Mouse (Mus musculus): ENCODE measurements around the gene Tcf20. TPM values are rescaled to one million over a fixed set of nuclear protein-coding genes. Genes with fewer than 3 reads are reported as not detected.
"Not testable (repeated sequence)": the region's sequence is repeated elsewhere in the genome, so short reads cannot be mapped to it uniquely, and the experiment has no call there.

Gene Tcf20
- polyA plus RNA-seq, 1 experiment from 2014 or later = 14.3 TPM

DNA sequence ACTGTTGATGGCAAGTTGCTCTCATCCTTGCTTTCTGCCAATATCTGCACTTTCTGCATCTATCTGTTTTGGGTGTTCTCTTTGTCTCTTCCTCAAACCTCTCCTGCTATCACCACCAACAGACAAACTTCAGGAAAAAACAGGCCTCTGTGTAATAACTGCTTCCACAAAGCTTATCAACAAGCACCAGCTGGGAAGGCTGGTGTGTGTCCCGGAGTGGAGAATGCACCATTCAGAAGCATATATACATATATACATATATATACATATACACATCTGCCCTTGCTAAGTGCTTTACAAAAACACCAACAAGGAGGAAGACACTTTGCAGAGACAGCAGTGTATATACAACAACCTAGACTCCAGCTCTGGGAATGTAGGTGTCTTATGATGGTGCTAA lies 177.1 kb downstream of the Tcf20 start:
- H3K9ac ChIP-seq = no peak overlapping the region
- no peak overlapping the region for H3K4me3 ChIP-seq
- H3K4me2 ChIP-seq (replicated peaks) = no peak overlapping the region
- H3K36me3 ChIP-seq = peaks cover 46% of the 10 kb centered on the region
- WGBS = 94% methylated on average over 1 of the region's 1 CpGs
- ATAC-seq (ENCODE audit: low FRiP score, low read depth) = no peak
- no peak overlapping the region for H3K27ac ChIP-seq
- H3K9me3 ChIP-seq = no peaks in the 10 kb centered on the region
- no peaks in the 10 kb centered on the region for H3K4me1 ChIP-seq
- no peaks in the 10 kb centered on the region for H3K27me3 ChIP-seq

DNA sequence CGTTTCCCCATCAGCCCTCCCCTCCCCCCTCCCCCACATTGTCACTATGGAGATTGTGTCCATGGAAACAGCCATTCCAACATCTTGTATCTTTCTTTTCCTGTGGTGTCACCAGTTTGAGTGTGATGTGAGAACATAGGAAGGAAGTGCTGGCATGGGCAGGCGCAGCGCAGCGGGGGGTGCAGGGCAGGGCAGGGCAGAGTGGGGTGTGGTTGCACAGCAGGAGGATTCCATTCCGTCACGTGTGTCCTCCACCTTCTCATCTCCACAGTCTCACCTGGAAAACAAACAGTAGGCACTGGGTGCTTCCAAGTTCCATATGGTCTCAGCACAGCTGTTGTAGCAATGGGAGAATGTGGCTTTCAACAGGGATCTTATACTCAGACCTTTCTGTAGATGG lies 178.2 kb downstream of the Tcf20 start:
- ATAC-seq (ENCODE audit: low FRiP score, low read depth) = no peak
- Histone ChIP-seq H3K27ac (no peak overlapping the region), H3K36me3 (peaks cover 45% of the 10 kb centered on the region), H3K9me3 (no peaks in the 10 kb centered on the region), H3K4me3 (no peak overlapping the region), H3K4me1 (no peaks in the 10 kb centered on the region), H3K27me3 (no peaks in the 10 kb centered on the region), H3K4me2 (replicated peaks) (no peak overlapping the region), H3K9ac (no peak overlapping the region)
- 83% methylated on average over 6 of the region's 6 CpGs for WGBS

DNA sequence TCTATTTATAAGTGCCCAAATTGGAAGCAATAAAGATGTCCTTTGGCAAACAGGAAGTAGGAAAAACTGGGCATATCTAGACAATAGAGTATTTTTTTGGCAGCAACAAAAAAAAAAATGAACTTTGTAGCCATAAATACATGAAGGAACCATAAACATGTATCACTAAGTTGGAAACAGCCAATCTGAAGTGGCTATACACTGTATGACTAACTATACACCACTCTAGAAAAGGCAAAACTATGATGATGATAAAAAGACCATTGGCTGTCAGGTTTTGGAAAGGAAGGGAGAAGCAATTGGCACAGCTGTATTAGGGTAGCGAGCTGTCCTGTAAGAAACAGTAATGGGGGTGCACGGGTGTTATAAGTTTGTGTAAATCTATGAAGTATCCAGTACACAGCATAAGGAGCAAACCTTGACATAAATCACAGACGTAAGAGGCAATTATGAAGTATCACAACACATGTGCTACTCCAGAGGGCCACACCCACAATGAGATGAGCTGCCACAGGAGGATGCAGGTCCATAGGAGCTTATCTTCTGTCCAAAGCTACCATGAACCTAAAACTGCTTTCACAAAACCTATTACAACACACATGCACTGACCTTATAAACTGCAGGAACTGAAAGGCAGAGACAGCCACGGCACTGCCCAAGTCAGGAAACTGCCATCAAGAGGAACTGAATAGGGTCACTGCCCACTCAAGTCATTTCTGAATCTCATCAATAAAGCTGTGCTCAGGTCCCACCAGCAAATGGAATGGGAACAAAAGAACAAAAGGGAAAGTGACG lies 180.5 kb downstream of the Tcf20 start:
- H3K4me2 ChIP-seq (replicated peaks) = no peak overlapping the region
- H3K9me3 ChIP-seq = no peaks in the 10 kb centered on the region
- no peaks in the 10 kb centered on the region for H3K27me3 ChIP-seq
- H3K36me3 ChIP-seq = peaks cover 26% of the 10 kb centered on the region
- ATAC-seq (ENCODE audit: low FRiP score, low read depth) = no peak
- no peak overlapping the region for H3K4me3 ChIP-seq
- no peaks in the 10 kb centered on the region for H3K4me1 ChIP-seq
- no peak overlapping the region for H3K27ac ChIP-seq
- WGBS = 79% methylated on average over 5 of the region's 5 CpGs
- 0 out of 2 replicates have a peak overlapping the region, but pooled peaks have one; percentile 26 for H3K9ac ChIP-seq

DNA sequence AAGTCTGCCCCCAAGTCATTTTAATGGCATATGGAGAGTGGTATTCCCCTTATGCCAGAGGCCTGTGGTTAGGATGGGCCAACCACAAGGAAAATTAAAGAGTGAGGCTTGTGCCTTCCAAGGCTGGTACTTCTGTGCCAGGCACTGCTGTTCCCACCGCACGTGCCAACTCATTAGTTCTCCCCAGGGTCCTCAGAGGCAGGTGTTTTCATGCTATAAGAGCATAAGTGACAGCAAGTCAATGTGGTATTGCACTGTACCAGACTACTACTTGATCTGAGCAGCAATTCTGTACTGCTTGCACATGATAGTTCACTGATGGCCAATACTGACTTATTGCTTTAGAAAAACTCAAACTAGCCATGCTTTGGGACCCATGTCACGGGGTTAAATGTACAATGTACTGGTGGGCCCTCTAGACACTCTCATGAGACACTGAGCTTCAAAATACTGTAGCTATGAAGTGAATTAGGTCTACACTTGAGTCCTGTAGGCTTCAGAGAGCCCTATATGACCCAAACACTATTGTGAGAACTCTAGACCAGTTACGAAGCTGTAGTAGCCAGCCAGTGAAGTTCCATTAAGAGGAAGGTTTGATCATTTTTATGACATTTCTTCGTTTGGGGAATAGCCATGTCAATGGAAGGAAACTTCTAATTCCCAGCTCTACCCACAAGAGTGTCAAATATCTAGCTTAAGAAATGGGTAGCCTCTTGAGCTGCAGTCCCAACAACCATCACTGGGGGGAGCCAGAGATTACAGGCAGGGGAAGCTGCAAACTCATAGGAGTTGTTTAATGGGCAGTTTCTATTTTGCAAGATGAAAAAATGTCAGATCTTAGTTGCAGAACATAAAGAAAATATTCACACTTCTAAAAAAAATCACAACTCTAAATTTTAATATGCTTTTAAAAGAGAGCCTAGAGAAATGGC lies 182.7 kb downstream of the Tcf20 start:
- ATAC-seq (ENCODE audit: low FRiP score, low read depth) = no peak
- no peak overlapping the region for H3K9ac ChIP-seq
- no peak overlapping the region for H3K27ac ChIP-seq
- WGBS = 70% methylated on average over 5 of the region's 5 CpGs
- H3K4me2 ChIP-seq (replicated peaks) = no peak overlapping the region
- no peaks in the 10 kb centered on the region for H3K9me3 ChIP-seq
- no peaks in the 10 kb centered on the region for H3K27me3 ChIP-seq
- H3K4me3 ChIP-seq = no peak overlapping the region
- peaks cover 6% of the 10 kb centered on the region for H3K36me3 ChIP-seq
- H3K4me1 ChIP-seq = no peaks in the 10 kb centered on the region

DNA sequence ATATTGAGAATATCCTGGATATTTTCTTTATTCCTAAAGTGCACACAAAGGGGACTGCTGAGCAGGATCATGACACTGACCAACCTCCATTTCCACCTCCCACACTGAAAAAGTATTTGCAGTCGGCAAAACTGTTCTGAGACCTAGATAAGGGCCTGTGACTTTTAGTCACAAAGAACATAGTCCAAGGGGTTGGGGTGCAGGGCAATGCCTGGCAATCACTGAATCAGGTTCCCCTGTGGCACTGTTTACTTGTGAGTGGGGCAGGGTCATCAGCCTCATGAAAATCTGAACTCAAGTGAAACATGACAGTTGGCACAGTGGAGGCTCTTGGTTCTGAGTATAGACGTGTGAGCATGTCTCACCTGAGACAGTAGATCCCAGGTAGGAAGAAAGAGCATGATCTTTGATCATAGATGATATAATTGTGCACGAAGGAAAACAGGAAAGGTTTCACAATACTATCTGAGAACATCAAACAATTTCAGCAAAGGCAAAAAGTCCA lies 191.7 kb downstream of the Tcf20 start:
- no peaks in the 10 kb centered on the region for H3K4me1 ChIP-seq
- H3K9me3 ChIP-seq = no peaks in the 10 kb centered on the region
- no peaks in the 10 kb centered on the region for H3K36me3 ChIP-seq
- H3K4me2 ChIP-seq (replicated peaks) = no peak overlapping the region
- no peaks in the 10 kb centered on the region for H3K27me3 ChIP-seq
- no peak overlapping the region for H3K9ac ChIP-seq
- 84% methylated on average over 3 of the region's 3 CpGs for WGBS
- no peak overlapping the region for H3K4me3 ChIP-seq
- no peak overlapping the region for H3K27ac ChIP-seq
- no peak for ATAC-seq (ENCODE audit: low FRiP score, low read depth)

DNA sequence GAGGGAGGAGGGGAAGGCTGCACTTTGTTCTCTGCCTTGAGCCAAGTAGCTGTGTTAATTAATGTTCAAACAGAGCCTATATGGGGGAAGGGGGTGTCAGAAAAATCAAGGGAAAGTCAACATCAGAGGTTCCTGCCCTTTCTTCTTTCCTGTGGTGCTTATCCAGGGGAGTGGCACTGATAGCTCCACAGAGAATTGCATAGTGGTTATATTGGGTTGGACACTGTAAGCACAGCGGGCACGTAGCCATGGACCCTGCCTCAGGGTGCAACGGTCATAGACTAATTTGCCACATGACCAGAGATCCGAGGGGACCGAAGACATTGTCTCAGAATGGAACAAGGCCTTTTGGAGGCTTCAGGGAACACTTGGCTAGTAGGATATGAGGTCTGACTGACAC lies 193.4 kb downstream of the Tcf20 start, which contains the start of gene Cyp2d26:
Gene Cyp2d26 (minus strand): TSS at position 18 of the 400 bp plus-strand sequence.
- H3K9ac ChIP-seq = no peak within 1 kb of the TSS
- WGBS = 81% methylated on average over 5 of the region's 5 CpGs
- no peak for ATAC-seq (ENCODE audit: low FRiP score, low read depth)
- H3K4me2 ChIP-seq (replicated peaks) = no peak within 1 kb of the TSS
- H3K27ac ChIP-seq = no peak within 1 kb of the TSS
- no peak within 1 kb of the TSS for H3K4me3 ChIP-seq
- no peaks in the 10 kb centered on the region for H3K27me3 ChIP-seq
- H3K36me3 ChIP-seq = no peaks in the 10 kb centered on the region
- no peaks in the 10 kb centered on the region for H3K9me3 ChIP-seq
- no peaks in the 10 kb centered on the region for H3K4me1 ChIP-seq

DNA sequence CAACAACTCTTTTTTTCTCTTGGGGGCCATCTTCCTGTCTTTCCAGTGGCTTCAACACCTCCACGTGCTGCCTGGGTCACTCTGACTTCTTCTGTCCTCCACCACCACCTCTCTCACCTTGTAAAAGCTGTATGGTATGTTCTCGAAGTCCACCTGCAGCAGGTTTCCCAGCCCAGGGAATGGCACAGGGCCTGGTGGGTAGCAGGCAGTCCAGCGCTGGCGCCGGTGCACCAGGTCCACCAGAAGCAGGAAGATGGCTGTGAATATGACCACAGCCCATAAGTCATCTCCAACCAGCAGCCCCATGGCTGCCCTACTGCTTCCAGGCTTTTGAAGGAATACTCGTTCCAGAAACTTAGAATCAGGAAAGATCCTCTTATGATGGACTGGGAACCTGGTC lies 193.8 kb downstream of the Tcf20 start:
- Histone ChIP-seq H3K27me3 (no peaks in the 10 kb centered on the region), H3K9ac (no peak overlapping the region), H3K4me1 (no peaks in the 10 kb centered on the region), H3K9me3 (no peaks in the 10 kb centered on the region), H3K4me2 (replicated peaks) (no peak overlapping the region), H3K4me3 (no peak overlapping the region), H3K36me3 (no peaks in the 10 kb centered on the region), H3K27ac (no peak overlapping the region)
- no peak for ATAC-seq (ENCODE audit: low FRiP score, low read depth)
- WGBS = 80% methylated on average over 6 of the region's 6 CpGs

DNA sequence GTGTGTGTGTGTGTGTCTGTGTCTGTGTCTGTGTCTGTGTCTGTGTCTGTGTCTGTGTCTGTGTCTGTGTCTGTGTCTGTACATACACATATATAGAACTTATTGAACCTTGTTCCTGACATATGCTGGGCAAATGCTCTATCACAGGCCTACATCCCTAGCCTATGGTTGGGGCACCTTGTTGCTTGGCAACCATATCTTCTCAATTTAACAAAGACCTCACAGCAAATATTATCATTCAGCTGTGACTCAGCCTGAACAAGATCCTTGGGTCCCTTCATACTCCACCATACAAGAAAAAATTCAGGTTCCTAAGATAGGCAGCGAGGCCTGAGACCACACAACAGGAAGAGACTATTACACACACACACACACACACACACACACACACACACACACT lies 194.2 kb downstream of the Tcf20 start:
- no peak overlapping the region for H3K4me2 ChIP-seq (replicated peaks)
- H3K9me3 ChIP-seq = no peaks in the 10 kb centered on the region
- no peaks in the 10 kb centered on the region for H3K4me1 ChIP-seq
- no peak overlapping the region for H3K27ac ChIP-seq
- no peak for ATAC-seq (ENCODE audit: low FRiP score, low read depth)
- WGBS = 80% methylated on average over 1 of the region's 1 CpGs
- no peaks in the 10 kb centered on the region for H3K27me3 ChIP-seq
- no peak overlapping the region for H3K9ac ChIP-seq
- H3K4me3 ChIP-seq = no peak overlapping the region
- H3K36me3 ChIP-seq = no peaks in the 10 kb centered on the region

DNA sequence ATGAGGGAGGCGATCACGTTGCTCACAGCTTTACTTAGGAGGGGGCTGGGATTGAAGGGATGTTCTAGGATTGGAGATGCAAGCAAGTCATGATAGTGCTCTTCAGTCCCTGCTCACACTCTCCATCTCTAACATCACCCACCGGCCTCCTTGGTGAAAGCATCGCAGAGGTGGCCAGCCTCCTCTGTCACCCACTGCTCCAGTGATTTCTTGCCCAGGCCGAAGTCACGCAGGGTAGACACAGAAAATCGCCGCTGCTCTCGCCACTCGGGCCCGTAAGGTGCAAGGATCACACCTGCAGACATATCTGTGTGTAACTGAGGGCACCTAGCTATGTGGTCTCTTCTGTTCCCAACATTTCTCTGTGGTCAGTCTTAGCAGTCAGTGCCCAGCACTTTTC lies 195.1 kb downstream of the Tcf20 start:
- no peak overlapping the region for H3K9ac ChIP-seq
- H3K4me2 ChIP-seq (replicated peaks) = no peak overlapping the region
- no peaks in the 10 kb centered on the region for H3K9me3 ChIP-seq
- H3K27ac ChIP-seq = no peak overlapping the region
- H3K27me3 ChIP-seq = no peaks in the 10 kb centered on the region
- WGBS = 88% methylated on average over 11 of the region's 11 CpGs
- H3K4me3 ChIP-seq = no peak overlapping the region
- H3K4me1 ChIP-seq = no peaks in the 10 kb centered on the region
- no peak for ATAC-seq (ENCODE audit: low FRiP score, low read depth)
- H3K36me3 ChIP-seq = no peaks in the 10 kb centered on the region

DNA sequence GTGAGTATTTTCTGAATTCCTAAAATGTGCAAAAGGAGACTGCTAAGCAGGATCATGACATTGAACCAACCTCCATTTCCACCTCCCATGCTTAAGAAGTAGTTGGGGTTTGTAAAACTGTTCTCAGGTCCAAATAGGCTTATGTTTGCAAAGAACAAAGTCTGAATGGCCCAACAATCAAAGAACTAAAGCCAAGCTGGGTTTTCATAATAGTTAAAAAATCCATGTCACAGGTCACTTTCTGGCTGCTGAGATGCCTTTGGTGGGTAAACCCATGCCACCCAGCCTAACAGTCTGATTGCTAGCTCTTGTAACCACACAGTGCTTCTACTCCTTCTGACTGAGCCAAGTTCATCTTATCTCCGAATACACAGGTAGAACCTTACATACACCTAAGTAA lies 203.1 kb downstream of the Tcf20 start:
- no peaks in the 10 kb centered on the region for H3K9me3 ChIP-seq
- H3K4me3 ChIP-seq = no peak overlapping the region
- no peaks in the 10 kb centered on the region for H3K4me1 ChIP-seq
- no peak overlapping the region for H3K27ac ChIP-seq
- 86% methylated on average over 1 of the region's 1 CpGs for WGBS
- no peak for ATAC-seq (ENCODE audit: low FRiP score, low read depth)
- no peaks in the 10 kb centered on the region for H3K27me3 ChIP-seq
- H3K36me3 ChIP-seq = no peaks in the 10 kb centered on the region
- no peak overlapping the region for H3K9ac ChIP-seq
- H3K4me2 ChIP-seq (replicated peaks) = no peak overlapping the region

DNA sequence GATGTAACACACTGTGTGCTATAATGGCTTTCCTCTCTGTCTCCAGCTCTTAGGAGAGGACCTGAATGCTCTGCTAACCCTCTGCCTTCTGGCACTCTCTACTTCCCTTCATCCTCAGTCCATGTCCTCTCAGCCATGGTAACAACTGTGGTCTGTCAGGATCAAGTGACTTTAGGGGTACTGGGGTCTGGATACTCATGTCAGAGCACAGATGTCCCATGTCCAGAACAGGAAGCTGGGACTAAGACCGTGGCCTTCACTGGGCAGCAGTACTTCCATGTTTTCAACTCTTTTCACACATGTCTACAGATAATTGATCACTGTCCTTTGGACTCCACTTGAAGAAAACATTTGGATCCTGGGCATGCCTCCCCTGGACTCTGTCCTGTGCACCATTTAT lies 203.9 kb downstream of the Tcf20 start:
- WGBS = 79% methylated on average over 1 of the region's 1 CpGs
- no peak for ATAC-seq (ENCODE audit: low FRiP score, low read depth)
- no peak overlapping the region for H3K4me2 ChIP-seq (replicated peaks)

DNA sequence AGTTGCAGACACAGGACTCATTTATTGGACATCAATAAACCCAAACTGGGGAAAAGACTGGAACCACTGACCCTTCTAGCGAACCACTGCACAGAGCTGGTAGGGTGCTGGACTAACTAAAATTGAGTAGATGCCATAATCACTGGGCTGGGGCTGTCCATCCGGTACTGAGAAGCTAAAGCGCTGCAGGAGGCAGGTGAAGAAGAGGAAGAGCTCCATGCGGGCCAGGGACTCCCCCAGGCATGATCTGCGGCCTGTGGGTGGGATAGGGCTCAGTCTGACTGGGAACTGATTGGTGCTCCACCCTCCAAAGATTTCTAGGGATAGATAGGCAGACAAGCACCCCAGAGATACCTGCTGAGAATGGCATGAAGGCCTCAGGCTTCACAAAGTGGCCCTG lies 209.8 kb downstream of the Tcf20 start:
- not testable (repeated sequence) for H3K27ac ChIP-seq; H3K4me2 ChIP-seq (replicated peaks); H3K9me3 ChIP-seq; H3K4me1 ChIP-seq; ATAC-seq (ENCODE audit: low FRiP score, low read depth); H3K36me3 ChIP-seq; H3K9ac ChIP-seq; H3K27me3 ChIP-seq; H3K4me3 ChIP-seq
- 82% methylated on average over 5 of the region's 5 CpGs for WGBS

More for the DNA sequence above, 203.9 kb downstream of the Tcf20 start:
- no peaks in the 10 kb centered on the region for H3K4me1 ChIP-seq
- no peak overlapping the region for H3K9ac ChIP-seq
- no peak overlapping the region for H3K4me3 ChIP-seq
- H3K27me3 ChIP-seq = no peaks in the 10 kb centered on the region
- H3K36me3 ChIP-seq = no peaks in the 10 kb centered on the region
- no peak overlapping the region for H3K27ac ChIP-seq
- H3K9me3 ChIP-seq = no peaks in the 10 kb centered on the region

Data from limb, embryonic 13.5 days (tissue).